Mouse (Mus musculus): ENCODE measurements around the gene Lypd6b. TPM values are rescaled to one million over a fixed set of nuclear protein-coding genes. Genes with fewer than 3 reads are reported as not detected.

Gene Lypd6b
- polyA plus RNA-seq, 1 experiment from 2014 or later, result 11.7 TPM

DNA sequence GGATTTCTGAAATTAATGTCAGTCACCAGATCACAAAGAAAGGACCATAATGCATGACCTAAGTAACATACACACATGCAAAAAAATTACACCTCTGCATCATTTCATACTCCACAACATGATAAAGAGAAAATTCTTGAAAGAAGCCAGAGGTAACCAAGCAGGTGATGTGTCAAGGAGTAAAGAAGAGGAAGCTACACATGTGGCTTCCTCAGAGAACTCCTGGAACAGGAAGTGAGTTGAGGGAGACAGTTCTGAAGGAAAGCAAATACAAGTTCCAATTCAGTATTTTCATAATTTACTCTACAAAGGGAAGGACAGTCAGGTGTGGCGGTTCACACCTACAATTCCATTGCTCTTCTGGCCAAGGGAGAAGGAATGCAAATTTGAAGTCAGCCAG lies 93.5 kb downstream of the Lypd6b start:
- Histone ChIP-seq H3K4me1 (ENCODE audit: insufficient read depth, low read length) (no peaks in the 10 kb centered on the region), H3K9ac (replicated peaks; ENCODE audit: low read length) (no peak overlapping the region), H3K4me3 (ENCODE audit: low read length) (no peak overlapping the region), H3K27me3 (ENCODE audit: insufficient read depth, low read length) (no peaks in the 10 kb centered on the region), H3K9me3 (ENCODE audit: low read length) (no peaks in the 10 kb centered on the region), H3K27ac (ENCODE audit: low read length) (no peak overlapping the region), H3K4me2 (replicated peaks; ENCODE audit: low read depth, low read length) (no peak overlapping the region), H3K36me3 (ENCODE audit: insufficient read depth, low read length) (no peaks in the 10 kb centered on the region)
- no peak for ATAC-seq (ENCODE audit: low FRiP score, low TSS enrichment)
- WGBS, result 91% methylated on average over 1 of the region's 1 CpGs

- Histone ChIP-seq H3K27ac (ENCODE audit: low read length) (no peak overlapping the region), H3K36me3 (ENCODE audit: insufficient read depth, low read length) (no peaks in the 10 kb centered on the region), H3K9me3 (ENCODE audit: low read length) (no peaks in the 10 kb centered on the region), H3K4me1 (ENCODE audit: insufficient read depth, low read length) (no peaks in the 10 kb centered on the region), H3K4me2 (replicated peaks; ENCODE audit: low read depth, low read length) (no peak overlapping the region), H3K9ac (replicated peaks; ENCODE audit: low read length) (no peak overlapping the region), H3K4me3 (ENCODE audit: low read length) (no peak overlapping the region), H3K27me3 (ENCODE audit: insufficient read depth, low read length) (no peaks in the 10 kb centered on the region)
- 87% methylated on average over 1 of the region's 1 CpGs for WGBS
- no peak for ATAC-seq (ENCODE audit: low FRiP score, low TSS enrichment)
These were observed 95.0 kb downstream of the Lypd6b start for GRCm38 (mm10) chr2:49882461-49882860.

DNA sequence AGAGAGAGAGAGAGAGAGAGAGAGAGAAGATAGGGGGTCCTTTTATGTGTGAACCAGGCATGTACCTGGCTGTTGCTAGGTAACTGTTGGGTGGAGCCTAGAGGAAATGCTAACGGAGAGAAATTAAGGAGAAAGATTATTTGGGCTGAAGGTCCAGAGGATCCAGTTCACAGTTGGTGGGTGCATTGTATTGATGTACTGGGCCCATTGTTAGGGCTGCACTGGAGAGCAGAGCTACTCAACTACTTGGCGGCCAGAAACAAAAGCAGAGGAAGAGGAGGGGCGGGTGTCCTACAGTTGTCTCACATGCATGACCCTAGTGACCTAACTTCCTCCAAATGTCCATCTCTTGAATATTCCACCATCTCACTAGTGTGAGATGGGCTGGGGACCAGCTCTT lies 96.5 kb downstream of the Lypd6b start:
- WGBS, result 71% methylated on average over 3 of the region's 3 CpGs
- no peaks in the 10 kb centered on the region for H3K9me3 ChIP-seq (ENCODE audit: low read length)
- no peak overlapping the region for H3K4me3 ChIP-seq (ENCODE audit: low read length)
- no peak for ATAC-seq (ENCODE audit: low FRiP score, low TSS enrichment)
- no peaks in the 10 kb centered on the region for H3K27me3 ChIP-seq (ENCODE audit: insufficient read depth, low read length)
- H3K4me1 ChIP-seq (ENCODE audit: insufficient read depth, low read length), result no peaks in the 10 kb centered on the region
- H3K27ac ChIP-seq (ENCODE audit: low read length), result no peak overlapping the region
- no peak overlapping the region for H3K9ac ChIP-seq (replicated peaks; ENCODE audit: low read length)
- H3K36me3 ChIP-seq (ENCODE audit: insufficient read depth, low read length), result no peaks in the 10 kb centered on the region
- no peak overlapping the region for H3K4me2 ChIP-seq (replicated peaks; ENCODE audit: low read depth, low read length)

DNA sequence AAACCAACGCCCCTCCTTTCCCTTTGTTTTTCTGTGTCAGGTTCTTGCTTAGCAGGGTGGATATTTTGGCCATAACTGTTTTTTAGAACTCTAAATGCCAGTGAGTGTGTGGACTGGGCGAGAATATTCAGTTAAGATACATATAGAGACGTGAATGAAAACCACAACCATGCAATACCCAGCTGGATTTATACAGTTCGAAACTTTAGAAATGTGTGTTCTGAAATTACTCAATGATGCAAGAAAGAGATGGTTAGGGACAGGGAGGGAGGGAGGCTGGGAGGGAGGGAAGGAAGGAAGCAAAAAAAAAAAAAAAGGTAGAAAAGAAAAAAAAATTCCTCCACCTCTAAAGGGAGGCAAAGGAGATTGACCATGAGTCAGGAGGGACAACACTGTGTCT lies 98.7 kb downstream of the Lypd6b start:
- H3K27ac ChIP-seq (ENCODE audit: low read length), result no peak overlapping the region
- WGBS, result 87% methylated on average over 4 of the region's 4 CpGs
- H3K4me1 ChIP-seq (ENCODE audit: insufficient read depth, low read length), result no peaks in the 10 kb centered on the region
- no peaks in the 10 kb centered on the region for H3K27me3 ChIP-seq (ENCODE audit: insufficient read depth, low read length)
- H3K4me2 ChIP-seq (replicated peaks; ENCODE audit: low read depth, low read length), result no peak overlapping the region
- no peak overlapping the region for H3K4me3 ChIP-seq (ENCODE audit: low read length)
- no peaks in the 10 kb centered on the region for H3K36me3 ChIP-seq (ENCODE audit: insufficient read depth, low read length)
- ATAC-seq (ENCODE audit: low FRiP score, low TSS enrichment), result no peak
- no peaks in the 10 kb centered on the region for H3K9me3 ChIP-seq (ENCODE audit: low read length)
- H3K9ac ChIP-seq (replicated peaks; ENCODE audit: low read length), result no peak overlapping the region

DNA sequence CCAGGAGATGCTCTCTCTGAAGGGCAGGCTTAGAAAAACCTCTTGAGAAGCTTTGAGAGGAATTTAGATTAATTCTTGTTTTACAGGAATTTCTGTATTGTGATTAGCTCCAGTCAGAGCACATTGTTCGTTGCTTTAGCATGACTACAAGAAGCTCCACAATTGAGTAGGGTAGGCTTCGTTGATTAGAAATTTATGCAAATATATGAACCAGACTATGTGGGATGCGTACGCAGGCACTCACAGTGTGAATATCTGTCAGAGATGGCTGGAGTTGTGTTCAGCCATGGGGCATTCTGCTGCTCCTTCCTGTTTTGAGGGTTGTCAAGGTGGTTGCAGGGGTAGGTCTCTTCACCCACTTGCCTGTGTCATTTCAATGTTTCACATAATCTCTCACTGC lies 100.9 kb downstream of the Lypd6b start:
- 79% methylated on average over 4 of the region's 4 CpGs for WGBS
- Histone ChIP-seq H3K9me3 (ENCODE audit: low read length) (no peaks in the 10 kb centered on the region), H3K4me1 (ENCODE audit: insufficient read depth, low read length) (no peaks in the 10 kb centered on the region), H3K4me2 (replicated peaks; ENCODE audit: low read depth, low read length) (no peak overlapping the region), H3K36me3 (ENCODE audit: insufficient read depth, low read length) (no peaks in the 10 kb centered on the region), H3K9ac (replicated peaks; ENCODE audit: low read length) (no peak overlapping the region), H3K27ac (ENCODE audit: low read length) (no peak overlapping the region), H3K27me3 (ENCODE audit: insufficient read depth, low read length) (no peaks in the 10 kb centered on the region), H3K4me3 (ENCODE audit: low read length) (no peak overlapping the region)
- no peak for ATAC-seq (ENCODE audit: low FRiP score, low TSS enrichment)

DNA sequence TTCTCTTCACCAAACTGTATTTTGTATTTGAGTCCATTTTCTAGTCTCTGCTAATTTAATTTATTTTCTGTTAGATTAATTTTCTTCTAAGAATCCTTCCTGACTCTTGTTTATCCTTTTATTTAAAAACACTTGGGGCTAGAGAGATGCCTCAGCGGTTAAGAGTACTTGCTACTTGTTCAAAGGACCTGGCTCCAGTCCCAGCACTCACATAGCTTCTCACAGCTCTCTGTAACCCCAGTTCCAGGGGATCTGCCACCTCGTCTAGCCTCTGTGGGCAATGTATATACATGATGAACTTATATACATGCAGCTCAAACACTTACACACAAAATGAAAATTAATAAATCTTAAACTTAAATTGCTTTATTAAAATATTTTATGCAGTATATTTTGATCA lies 103.2 kb downstream of the Lypd6b start:
- H3K27ac ChIP-seq (ENCODE audit: low read length), result no peak overlapping the region
- H3K27me3 ChIP-seq (ENCODE audit: insufficient read depth, low read length), result no peaks in the 10 kb centered on the region
- H3K36me3 ChIP-seq (ENCODE audit: insufficient read depth, low read length), result no peaks in the 10 kb centered on the region
- no peak for ATAC-seq (ENCODE audit: low FRiP score, low TSS enrichment)
- H3K4me2 ChIP-seq (replicated peaks; ENCODE audit: low read depth, low read length), result no peak overlapping the region
- H3K9me3 ChIP-seq (ENCODE audit: low read length), result no peaks in the 10 kb centered on the region
- WGBS, result 63% methylated on average over 2 of the region's 2 CpGs
- H3K9ac ChIP-seq (replicated peaks; ENCODE audit: low read length), result no peak overlapping the region
- no peaks in the 10 kb centered on the region for H3K4me1 ChIP-seq (ENCODE audit: insufficient read depth, low read length)
- H3K4me3 ChIP-seq (ENCODE audit: low read length), result no peak overlapping the region

DNA sequence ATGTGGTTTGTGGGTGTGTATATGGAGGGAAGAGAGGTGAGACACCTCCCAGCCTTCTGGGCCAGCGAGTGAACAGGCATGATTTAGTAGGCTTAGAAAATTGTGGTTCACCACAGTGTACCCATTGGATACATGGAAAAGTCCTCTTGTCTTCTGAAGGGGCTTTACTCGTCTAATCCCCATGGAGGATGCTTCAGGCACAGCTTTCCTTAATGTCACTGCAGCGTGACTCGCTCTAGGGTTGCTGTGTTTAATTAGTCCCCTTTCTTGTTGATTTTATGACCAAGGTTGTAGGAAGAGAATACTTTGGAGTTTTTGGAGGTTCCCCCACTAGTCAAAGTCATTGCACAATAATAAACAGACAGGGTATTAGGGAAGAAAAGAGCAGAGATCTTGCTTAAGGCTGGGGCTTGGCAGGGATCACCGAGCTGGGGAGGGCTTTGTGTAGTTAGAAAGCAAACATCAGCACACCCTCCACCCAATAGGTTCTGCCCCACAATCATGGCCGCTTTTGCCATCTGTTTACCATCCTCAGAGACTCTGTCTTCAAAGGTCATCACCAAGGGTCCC lies 122.4 kb downstream of the Lypd6b start:
- H3K4me1 ChIP-seq (ENCODE audit: insufficient read depth, low read length), result no peaks in the 10 kb centered on the region
- no peak overlapping the region for H3K4me3 ChIP-seq (ENCODE audit: low read length)
- no peak for ATAC-seq (ENCODE audit: low FRiP score, low TSS enrichment)
- no peak overlapping the region for H3K27ac ChIP-seq (ENCODE audit: low read length)
- no peak overlapping the region for H3K9ac ChIP-seq (replicated peaks; ENCODE audit: low read length)
- H3K9me3 ChIP-seq (ENCODE audit: low read length), result no peaks in the 10 kb centered on the region
- H3K27me3 ChIP-seq (ENCODE audit: insufficient read depth, low read length), result no peaks in the 10 kb centered on the region
- 67% methylated on average over 6 of the region's 6 CpGs for WGBS
- no peaks in the 10 kb centered on the region for H3K36me3 ChIP-seq (ENCODE audit: insufficient read depth, low read length)
- H3K4me2 ChIP-seq (replicated peaks; ENCODE audit: low read depth, low read length), result no peak overlapping the region

- no peaks in the 10 kb centered on the region for H3K4me1 ChIP-seq (ENCODE audit: insufficient read depth, low read length)
- H3K36me3 ChIP-seq (ENCODE audit: insufficient read depth, low read length), result no peaks in the 10 kb centered on the region
- H3K27ac ChIP-seq (ENCODE audit: low read length), result no peak overlapping the region
- no peaks in the 10 kb centered on the region for H3K9me3 ChIP-seq (ENCODE audit: low read length)
- no peak overlapping the region for H3K9ac ChIP-seq (replicated peaks; ENCODE audit: low read length)
- no peak for ATAC-seq (ENCODE audit: low FRiP score, low TSS enrichment)
- H3K4me3 ChIP-seq (ENCODE audit: low read length), result no peak overlapping the region
- H3K4me2 ChIP-seq (replicated peaks; ENCODE audit: low read depth, low read length), result no peak overlapping the region
- 77% methylated on average over 7 of the region's 7 CpGs for WGBS
- no peaks in the 10 kb centered on the region for H3K27me3 ChIP-seq (ENCODE audit: insufficient read depth, low read length)
These were observed 124.0 kb downstream of the Lypd6b start for GRCm38 (mm10) chr2:49911296-49912034.

- Histone ChIP-seq H3K4me2 (replicated peaks; ENCODE audit: low read depth, low read length) (no peak overlapping the region), H3K27ac (ENCODE audit: low read length) (no peak overlapping the region), H3K27me3 (ENCODE audit: insufficient read depth, low read length) (no peaks in the 10 kb centered on the region), H3K36me3 (ENCODE audit: insufficient read depth, low read length) (no peaks in the 10 kb centered on the region), H3K4me3 (ENCODE audit: low read length) (no peak overlapping the region), H3K9ac (replicated peaks; ENCODE audit: low read length) (no peak overlapping the region), H3K9me3 (ENCODE audit: low read length) (no peaks in the 10 kb centered on the region), H3K4me1 (ENCODE audit: insufficient read depth, low read length) (0 out of 2 replicates have a peak, but pooled peaks cover 3% of the 10 kb centered on the region)
- no peak for ATAC-seq (ENCODE audit: low FRiP score, low TSS enrichment)
- WGBS, result 56% methylated on average over 3 of the region's 3 CpGs
These were observed 124.9 kb downstream of the Lypd6b start for GRCm38 (mm10) chr2:49912261-49912895.

- peak; percentile 59 for ATAC-seq (ENCODE audit: low FRiP score, low TSS enrichment)
- Histone ChIP-seq H3K4me1 (ENCODE audit: insufficient read depth, low read length) (0 out of 2 replicates have a peak, but pooled peaks cover 8% of the 10 kb centered on the region), H3K4me3 (ENCODE audit: low read length) (no peak overlapping the region), H3K9ac (replicated peaks; ENCODE audit: low read length) (no peak overlapping the region), H3K36me3 (ENCODE audit: insufficient read depth, low read length) (no peaks in the 10 kb centered on the region), H3K9me3 (ENCODE audit: low read length) (no peaks in the 10 kb centered on the region), H3K27me3 (ENCODE audit: insufficient read depth, low read length) (no peaks in the 10 kb centered on the region), H3K4me2 (replicated peaks; ENCODE audit: low read depth, low read length) (no peak overlapping the region), H3K27ac (ENCODE audit: low read length) (no peak overlapping the region)
- 12% methylated on average over 10 of the region's 10 CpGs for WGBS
These were observed 130.0 kb downstream of the Lypd6b start for GRCm38 (mm10) chr2:49917489-49917888.
